ENCODE assay signal across 8 mouse cellular contexts in the genomic region with DNA sequence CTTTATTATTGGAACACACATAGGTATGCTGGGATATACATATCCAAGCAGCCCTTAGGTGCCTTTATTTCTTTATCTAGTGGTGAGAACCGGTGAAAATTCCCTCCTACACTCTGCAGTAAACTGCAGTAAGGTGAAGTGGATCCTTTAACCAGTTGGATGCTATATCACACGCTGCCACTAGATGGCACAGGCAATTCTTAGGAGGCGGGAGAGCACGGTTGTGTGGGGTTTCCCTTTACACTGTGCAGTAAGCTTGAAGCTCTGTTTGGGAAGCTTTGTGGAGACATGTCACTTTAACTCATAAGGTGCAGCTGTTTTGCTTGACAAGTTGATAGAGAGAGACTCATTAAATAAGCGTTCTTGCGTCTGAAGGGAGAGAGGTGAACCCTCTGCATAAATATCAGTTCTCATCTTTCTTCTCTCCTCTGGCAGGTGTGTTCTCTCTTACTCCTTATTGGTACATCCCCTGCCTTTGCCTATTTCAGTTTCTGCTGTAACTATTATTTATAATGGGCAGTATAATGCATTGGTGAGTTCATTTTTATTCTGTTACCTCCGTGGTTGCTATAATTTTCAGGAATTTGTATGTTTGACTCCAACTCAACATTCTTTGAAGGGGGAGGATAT. TPM values are rescaled to one million over a fixed set of nuclear protein-coding genes. Genes with fewer than 3 reads are reported as not detected.
DNase-seq lines count a peak whose midpoint lies in the region; ATAC-seq and TF ChIP-seq lines count a peak whose summit lies in the region.

No protein-coding gene starts in this region.

- peak; percentile 25 for TF ChIP-seq CTCF in C2C12 (IDR thresholded peaks at IDR 0.05; ENCODE audit: control insufficient read depth, insufficient read depth, insufficient read length)
- TF ChIP-seq CTCF in cortical plate, adult 2 months (IDR thresholded peaks at IDR 0.05; ENCODE audit: extremely low read depth, insufficient read depth, low read length), result peak; percentile 89
- TF ChIP-seq CTCF in kidney, postnatal 0 days (IDR thresholded peaks at IDR 0.05; ENCODE audit: low read depth), result peak; percentile 86

- no peaks in the 10 kb centered on the region for H3K4me1 ChIP-seq in cortical plate, adult 2 months (ENCODE audit: control insufficient read depth, insufficient read depth, low read length)
- H3K4me1 ChIP-seq in kidney, postnatal 0 days (replicated peaks; ENCODE audit: insufficient read depth, low read length), result no peaks in the 10 kb centered on the region
- no peaks in the 10 kb centered on the region for H3K4me1 ChIP-seq in liver, embryonic 13.5 days (replicated peaks)

- no peaks in the 10 kb centered on the region for H3K9me3 ChIP-seq in kidney, postnatal 0 days (replicated peaks; ENCODE audit: low read length)
- no peaks in the 10 kb centered on the region for H3K9me3 ChIP-seq in liver, embryonic 13.5 days (replicated peaks)

- no peaks in the 10 kb centered on the region for H3K79me3 ChIP-seq in C2C12 (ENCODE audit: low read depth)

- no peak overlapping the region for H3K27ac ChIP-seq in cortical plate, adult 2 months (ENCODE audit: insufficient read depth, low read length)
- no peak overlapping the region for H3K27ac ChIP-seq in kidney, postnatal 0 days
- no peak overlapping the region for H3K27ac ChIP-seq in liver, embryonic 13.5 days

- ATAC-seq in granulocyte monocyte progenitor cell, adult 5-6 weeks (replicated peaks; ENCODE audit: poor library complexity, severe bottlenecking), result peak; percentile 98
- ATAC-seq in kidney, postnatal 0 days (replicated peaks; ENCODE audit: low FRiP score, low read depth), result peak; percentile 75
- no peak for ATAC-seq in liver, embryonic 13.5 days (ENCODE audit: low read depth)

- H3K9ac ChIP-seq in kidney, postnatal 0 days (ENCODE audit: low read depth, low read length), result no peak overlapping the region
- no peak overlapping the region for H3K9ac ChIP-seq in liver, embryonic 13.5 days

- DNase-seq in adipocyte (ENCODE audit: low spot score), result peak; percentile 76
- peak; percentile 87 for DNase-seq in kidney, postnatal 0 days (ENCODE audit: low spot score)
- peak; percentile 6 for DNase-seq in liver, embryonic 13.5 days
- DNase-seq in neural tube, embryonic 10.5 days (ENCODE audit: extremely low spot score, low spot score), result peak; percentile 63
- DNase-seq in testis, postnatal 14 days (ENCODE audit: low spot score), result peak; percentile 21

- no peak overlapping the region for H3K4me2 ChIP-seq in kidney, postnatal 0 days (ENCODE audit: low read length)
- no peak overlapping the region for H3K4me2 ChIP-seq in liver, embryonic 13.5 days

- H3K79me2 ChIP-seq in C2C12 (ENCODE audit: control insufficient read depth, insufficient read depth), result no peaks in the 10 kb centered on the region

- WGBS in kidney, postnatal 0 days, result 4% methylated on average over 7 of the region's 7 CpGs
- WGBS in liver, embryonic 13.5 days (ENCODE audit: insufficient replicate concordance), result 11% methylated on average over 7 of the region's 7 CpGs

- no peak for TF ChIP-seq POLR2A in cortical plate, adult 2 months (IDR thresholded peaks at IDR 0.05; ENCODE audit: extremely low read depth, insufficient read depth, low read length)

- no peaks in the 10 kb centered on the region for H3K27me3 ChIP-seq in C2C12 (ENCODE audit: control insufficient read depth, insufficient read depth, insufficient read length)
- no peaks in the 10 kb centered on the region for H3K27me3 ChIP-seq in kidney, postnatal 0 days (ENCODE audit: insufficient read depth, low read length)
- H3K27me3 ChIP-seq in liver, embryonic 13.5 days, result 0 out of 2 replicates have a peak, but pooled peaks cover 2% of the 10 kb centered on the region

- H3K4me3 ChIP-seq in C2C12 (ENCODE audit: insufficient read depth, poor library complexity, severe bottlenecking), result no peak overlapping the region
- no peak overlapping the region for H3K4me3 ChIP-seq in cortical plate, adult 2 months (ENCODE audit: insufficient read depth, low read length)
- H3K4me3 ChIP-seq in kidney, postnatal 0 days (replicated peaks; ENCODE audit: low read depth, low read length), result no peak overlapping the region
- no peak overlapping the region for H3K4me3 ChIP-seq in liver, embryonic 13.5 days (replicated peaks)

- H3K36me3 ChIP-seq in C2C12 (ENCODE audit: control insufficient read depth, insufficient read depth), result no peaks in the 10 kb centered on the region
- no peaks in the 10 kb centered on the region for H3K36me3 ChIP-seq in kidney, postnatal 0 days (ENCODE audit: insufficient read depth, low read length)
- no peaks in the 10 kb centered on the region for H3K36me3 ChIP-seq in liver, embryonic 13.5 days

- H3ac ChIP-seq in C2C12 (ENCODE audit: control insufficient read depth, insufficient read length, low read depth), result no peak overlapping the region

TF ChIP-seq in C2C12, 6 proteins besides CTCF, POLR2A, EP300 and RAD21:
- TF ChIP-seq MYOG (IDR thresholded peaks at IDR 0.05; ENCODE audit: control insufficient read depth, extremely low read depth, insufficient read length), result no peak
TF ChIP-seq in C2C12: peak in this region for 0.

RNA-seq across cellular contexts. Expression of gene Lancl1, which starts 22.9 kb away (rescaled TPM):
- 39.5 TPM for polyA plus RNA-seq in C2C12 (2012; fragmentation: generic; extraction: Trizol)
- polyA plus RNA-seq in cortical plate, adult 2 months (2012; rRNA removed), result 226 and 228 TPM in 2 replicates
- total RNA-seq in granulocyte monocyte progenitor cell, adult 5-6 weeks (2014; fragmentation: Nextera tagmentation), result 32.9 and 51.0 TPM in 2 replicates
- 33.8 and 33.9 TPM in 2 replicates for total RNA-seq in granulocyte monocyte progenitor cell, adult 5-6 weeks (2017)
- polyA plus RNA-seq in kidney, postnatal 0 days (2015; fragmentation: Nextera tagmentation; extraction: Ambion mirVana), result 79.0 and 92.1 TPM in 2 replicates
- 25.7 and 25.8 TPM in 2 replicates for polyA plus RNA-seq in liver, embryonic 13.5 days (2015; fragmentation: Nextera tagmentation; extraction: Ambion mirVana)

Comparison
In these comparisons a context has a peak if more than half of its experiments do, and no peak if none do; other contexts are left out.
1. CTCF ChIP-seq: peak in every context shown above with its lines; median percentile 89 in cortical plate, adult 2 months; 86 in kidney, postnatal 0 days; 25 in C2C12.
2. DNase-seq: peak in every context shown above with its lines; median percentile 87 in kidney, postnatal 0 days; 76 in adipocyte; 63 in neural tube, embryonic 10.5 days; 21 in testis, postnatal 14 days; 6 in liver, embryonic 13.5 days.